In the genomic region with DNA sequence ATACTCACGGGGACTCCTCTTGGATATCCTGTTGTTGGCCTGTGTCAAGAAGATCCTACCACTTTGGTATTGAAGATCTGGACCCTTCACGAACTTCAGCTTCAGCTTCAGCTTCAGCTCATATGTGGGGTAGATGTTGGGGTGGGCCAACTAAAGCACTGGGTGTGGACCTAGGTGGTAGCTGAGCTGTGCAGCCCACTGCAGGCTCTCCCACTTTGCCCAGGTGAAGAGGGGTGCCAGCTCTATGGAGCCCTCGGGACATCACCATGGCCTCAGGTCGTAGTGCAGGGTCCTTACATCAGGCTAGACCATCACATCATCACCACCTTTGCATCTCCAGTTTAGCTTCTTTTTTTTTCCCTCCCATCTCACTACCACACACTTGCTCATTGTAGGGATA, we compare ENCODE assay signal across 14 mouse cellular contexts.
"Had no signal": no experiment of that assay in that cellular context is flagged by ENCODE, and none has a peak within 500 bp of the region (broad histone marks: within the 10 kb centered on the region; RNA-seq: fewer than 3 reads in every experiment).

No protein-coding gene starts in this region.

- H3K27ac ChIP-seq: liver, embryonic 14.5 days; midbrain, embryonic 15.5 days; neural tube, embryonic 12.5 days; stomach, embryonic 15.5 days; stomach, postnatal 0 days had no signal

- H3K36me3 ChIP-seq: midbrain, embryonic 15.5 days; neural tube, embryonic 12.5 days; stomach, embryonic 15.5 days had no signal

- H3K4me3 ChIP-seq: midbrain, embryonic 15.5 days; neural tube, embryonic 12.5 days; stomach, embryonic 15.5 days had no signal

- H3K9ac ChIP-seq: liver, embryonic 14.5 days; lung, embryonic 14.5 days; midbrain, embryonic 15.5 days; neural tube, embryonic 12.5 days; stomach, embryonic 15.5 days had no signal

- ATAC-seq: midbrain, embryonic 15.5 days had no signal

- H3K4me1 ChIP-seq: midbrain, embryonic 15.5 days; neural tube, embryonic 12.5 days; stomach, embryonic 15.5 days had no signal

- H3K9me3 ChIP-seq: midbrain, embryonic 15.5 days; neural tube, embryonic 12.5 days; stomach, embryonic 15.5 days had no signal

- H3K27me3 ChIP-seq: midbrain, embryonic 15.5 days; neural tube, embryonic 12.5 days; stomach, embryonic 15.5 days had no signal

- DNase-seq: lung, adult 18-20 months; lung, embryonic 14.5 days; lung, postnatal 10 days; lung, postnatal 4 days; right cerebral cortex, postnatal 14 days; thymus, adult 2 months; thymus, postnatal 25 days; thymus, postnatal 4 days had no signal

- H3K4me2 ChIP-seq: lung, embryonic 14.5 days; midbrain, embryonic 11.5 days; midbrain, embryonic 15.5 days; neural tube, embryonic 12.5 days; stomach, embryonic 15.5 days had no signal
